Comparison of ENCODE assay signal across 35 mouse cellular contexts in genomic region chr13:51384899-51385298, GRCm38 (mm10).
"Had no signal": no experiment of that assay in that cellular context is flagged by ENCODE, and none has a peak within 500 bp of the region (broad histone marks: within the 10 kb centered on the region; RNA-seq: fewer than 3 reads in every experiment).

No protein-coding gene starts in this region.

- DNase-seq: heart, postnatal 10 days; heart, postnatal 14 days; heart, postnatal 36 days; heart, postnatal 4 days; kidney, adult 11 months; kidney, adult 18-20 months; kidney, adult 2 months; kidney, adult 8-10 months; kidney, adult 9 months; kidney, postnatal 10 days; kidney, postnatal 14 days; kidney, postnatal 25 days; kidney, postnatal 36 days; kidney, postnatal 4 days; layer of hippocampus, adult 9-11 months; layer of hippocampus, postnatal 36 days had no signal

- H3K9ac ChIP-seq: heart, embryonic 12.5 days; heart, embryonic 13.5 days; heart, embryonic 15.5 days; hindbrain, embryonic 13.5 days; hindbrain, embryonic 14.5 days; hindbrain, embryonic 15.5 days; intestine, embryonic 15.5 days; kidney, embryonic 15.5 days had no signal

- H3K36me3 ChIP-seq: heart, embryonic 10.5 days; heart, embryonic 12.5 days; heart, embryonic 13.5 days; heart, embryonic 15.5 days; hindbrain, embryonic 10.5 days; hindbrain, embryonic 13.5 days; hindbrain, embryonic 15.5 days; intestine, embryonic 15.5 days; kidney, embryonic 15.5 days had no signal

- ATAC-seq: hindbrain, embryonic 16.5 days; hindbrain, postnatal 0 days; inflammation-experienced regulatory T-cells, adult 6 months; intestine, embryonic 15.5 days; intestine, embryonic 16.5 days; intestine, postnatal 0 days had no signal

- H3K4me1 ChIP-seq: hindbrain, embryonic 15.5 days; intestine, embryonic 15.5 days had no signal

- H3K27me3 ChIP-seq: heart, embryonic 12.5 days; heart, embryonic 13.5 days; heart, embryonic 15.5 days; hindbrain, embryonic 13.5 days; hindbrain, embryonic 15.5 days; intestine, embryonic 15.5 days; kidney, embryonic 15.5 days had no signal

- H3K4me2 ChIP-seq: heart, embryonic 11.5 days; heart, embryonic 12.5 days; heart, embryonic 13.5 days; heart, embryonic 15.5 days; hindbrain, embryonic 13.5 days; hindbrain, embryonic 14.5 days; hindbrain, embryonic 15.5 days; intestine, embryonic 15.5 days; kidney, embryonic 15.5 days had no signal

- H3K9me3 ChIP-seq: heart, embryonic 10.5 days; heart, embryonic 12.5 days; heart, embryonic 13.5 days; heart, embryonic 15.5 days; hindbrain, embryonic 13.5 days; hindbrain, embryonic 15.5 days; intestine, embryonic 15.5 days; kidney, embryonic 15.5 days had no signal

- H3K4me3 ChIP-seq: heart, embryonic 10.5 days; heart, embryonic 12.5 days; heart, embryonic 13.5 days; heart, embryonic 15.5 days; hindbrain, embryonic 10.5 days; hindbrain, embryonic 13.5 days; hindbrain, embryonic 15.5 days; intestine, embryonic 15.5 days; kidney, embryonic 15.5 days; layer of hippocampus, adult 2 months; left cerebral cortex, adult 2 months had no signal

- H3K27ac ChIP-seq: heart, embryonic 10.5 days; heart, embryonic 13.5 days; heart, embryonic 15.5 days; hindbrain, embryonic 10.5 days; hindbrain, embryonic 13.5 days; hindbrain, embryonic 14.5 days; hindbrain, embryonic 15.5 days; hindbrain, postnatal 0 days; intestine, embryonic 15.5 days; kidney, embryonic 15.5 days; kidney, postnatal 0 days; layer of hippocampus, adult 2 months; left cerebral cortex, adult 2 months had no signal
